10 mouse cellular contexts compared by ENCODE assay signal in genomic region chr8:25353405-25353804, GRCm38 (mm10).
DNase-seq lines count a peak whose midpoint lies in the region; ATAC-seq and TF ChIP-seq lines count a peak whose summit lies in the region.
"Had no signal": no experiment of that assay in that cellular context is flagged by ENCODE, and none has a peak within 500 bp of the region (broad histone marks: within the 10 kb centered on the region; RNA-seq: fewer than 3 reads in every experiment).

No protein-coding gene starts in this region.

- ATAC-seq in liver, embryonic 11.5 days (replicated peaks; ENCODE audit: low FRiP score) = no peak
- no peak for ATAC-seq in liver, postnatal 0 days
- no peak for ATAC-seq in hindbrain, postnatal 0 days
- ATAC-seq in neural tube, embryonic 15.5 days (ENCODE audit: low FRiP score) = peak; percentile 22

- no peak overlapping the region for H3K9ac ChIP-seq in liver, embryonic 11.5 days (ENCODE audit: low read depth, low read length)
- no peak overlapping the region for H3K9ac ChIP-seq in liver, postnatal 0 days (replicated peaks)
- peak overlapping the region; percentile 4; the same call in 1 of the 2 replicates for H3K9ac ChIP-seq in hindbrain, postnatal 0 days (replicated peaks; ENCODE audit: low read length)
- peak overlapping the region; percentile 15; the same call in 1 of the 2 replicates for H3K9ac ChIP-seq in neural tube, embryonic 15.5 days (replicated peaks)

- peaks cover 22% of the 10 kb centered on the region for H3K27me3 ChIP-seq in liver, embryonic 11.5 days (replicated peaks; ENCODE audit: control insufficient read depth, insufficient read depth, low read length)
- peaks cover 14% of the 10 kb centered on the region; the same call in 1 of the 2 replicates for H3K27me3 ChIP-seq in liver, postnatal 0 days (ENCODE audit: insufficient read depth, low read length)
- no peaks in the 10 kb centered on the region for H3K27me3 ChIP-seq in hindbrain, postnatal 0 days (ENCODE audit: insufficient read depth, low read length)
- no peaks in the 10 kb centered on the region for H3K27me3 ChIP-seq in neural tube, embryonic 15.5 days (replicated peaks)

- TF ChIP-seq CTCF in liver, postnatal 0 days (IDR thresholded peaks at IDR 0.05; ENCODE audit: low read depth) = no peak
- TF ChIP-seq CTCF in hindbrain, postnatal 0 days (IDR thresholded peaks at IDR 0.05; ENCODE audit: low read depth) = no peak

- H3K27ac ChIP-seq in liver, embryonic 11.5 days (ENCODE audit: low read depth, low read length) = no peak overlapping the region
- no peak overlapping the region for H3K27ac ChIP-seq in liver, postnatal 0 days (ENCODE audit: low read depth)
- no peak overlapping the region for H3K27ac ChIP-seq in hindbrain, postnatal 0 days
- H3K27ac ChIP-seq in neural tube, embryonic 15.5 days (replicated peaks) = peak overlapping the region; percentile 70
- H3K27ac ChIP-seq: macrophage had no signal

- H3K4me1 ChIP-seq in liver, embryonic 11.5 days (replicated peaks; ENCODE audit: control insufficient read depth, insufficient read depth, low read length) = no peaks in the 10 kb centered on the region
- H3K4me1 ChIP-seq in liver, postnatal 0 days (ENCODE audit: insufficient read depth) = no peaks in the 10 kb centered on the region
- peaks cover 5% of the 10 kb centered on the region; the same call in 1 of the 2 replicates for H3K4me1 ChIP-seq in hindbrain, postnatal 0 days (ENCODE audit: insufficient read depth, low read length)
- peaks cover 15% of the 10 kb centered on the region for H3K4me1 ChIP-seq in neural tube, embryonic 15.5 days

- no peak overlapping the region for H3K4me3 ChIP-seq in liver, embryonic 11.5 days (ENCODE audit: low read depth, low read length)
- no peak overlapping the region for H3K4me3 ChIP-seq in liver, postnatal 0 days (ENCODE audit: low read depth, low read length)
- H3K4me3 ChIP-seq in hindbrain, postnatal 0 days (ENCODE audit: low read length) = no peak overlapping the region
- H3K4me3 ChIP-seq in neural tube, embryonic 15.5 days (replicated peaks) = no peak overlapping the region

- WGBS in liver, embryonic 11.5 days = 40% methylated on average over 7 of the region's 7 CpGs
- 49% methylated on average over 7 of the region's 7 CpGs for WGBS in liver, postnatal 0 days (ENCODE audit: insufficient replicate concordance)
- WGBS in hindbrain, postnatal 0 days = 56% methylated on average over 7 of the region's 7 CpGs
- 32% methylated on average over 7 of the region's 7 CpGs for whole genome bisulfite sequencing in neural tube, embryonic 15.5 days

- no peaks in the 10 kb centered on the region for H3K9me3 ChIP-seq in liver, embryonic 11.5 days (ENCODE audit: control insufficient read depth, low read length)
- H3K9me3 ChIP-seq in liver, postnatal 0 days (ENCODE audit: low read length) = no peaks in the 10 kb centered on the region
- no peaks in the 10 kb centered on the region for H3K9me3 ChIP-seq in hindbrain, postnatal 0 days (ENCODE audit: low read length)
- 0 out of 2 replicates have a peak, but pooled peaks cover 3% of the 10 kb centered on the region for H3K9me3 ChIP-seq in neural tube, embryonic 15.5 days (replicated peaks)

- H3K36me3 ChIP-seq in liver, embryonic 11.5 days (ENCODE audit: control insufficient read depth, insufficient read depth, low read length) = no peaks in the 10 kb centered on the region
- H3K36me3 ChIP-seq in liver, postnatal 0 days (replicated peaks; ENCODE audit: insufficient read depth, low read length) = no peaks in the 10 kb centered on the region
- H3K36me3 ChIP-seq in hindbrain, postnatal 0 days (ENCODE audit: insufficient read depth, low read length) = no peaks in the 10 kb centered on the region
- no peaks in the 10 kb centered on the region for H3K36me3 ChIP-seq in neural tube, embryonic 15.5 days

- DNase-seq in embryo, embryonic 11 days = peak; percentile 35
- DNase-seq in embryo, embryonic 9.5 days (ENCODE audit: extremely low spot score) = no peak
- DNase-seq in liver, embryonic 11.5 days (ENCODE audit: low spot score) = no peak
- no peak for DNase-seq in liver, postnatal 0 days
- DNase-seq in hindbrain, postnatal 0 days (ENCODE audit: low spot score) = no peak
- DNase-seq in spleen, adult 18-20 months = no peak
- DNase-seq in Muller cell, postnatal 12 days (ENCODE audit: inconsistent ontology term) = no peak
- DNase-seq: kidney, adult 18-20 months had no signal

- no peak for TF ChIP-seq EP300 in liver, postnatal 0 days (IDR thresholded peaks at IDR 0.05; ENCODE audit: low read depth)

- peak overlapping the region; percentile 14 for H3K4me2 ChIP-seq in liver, embryonic 11.5 days
- no peak overlapping the region for H3K4me2 ChIP-seq in liver, postnatal 0 days (ENCODE audit: low read depth, low read length)
- peak overlapping the region; percentile 39 for H3K4me2 ChIP-seq in hindbrain, postnatal 0 days (ENCODE audit: low read depth, low read length)
- H3K4me2 ChIP-seq in neural tube, embryonic 15.5 days = peak overlapping the region; percentile 50

Comparison
In these comparisons a context has a peak if more than half of its experiments do, and no peak if none do; other contexts are left out.
1. H3K9ac ChIP-seq: peak in hindbrain, postnatal 0 days (single experiment) and neural tube, embryonic 15.5 days (single experiment); none in liver, embryonic 11.5 days (single experiment) and liver, postnatal 0 days (single experiment).